Mouse (Mus musculus) midbrain, embryonic 14.5 days (tissue): ENCODE measurements around the gene Slc35b2. TPM values are rescaled to one million over a fixed set of nuclear protein-coding genes. Genes with fewer than 3 reads are reported as not detected.

Experiments
- ATAC-seq: fragments of 200-750 bp; cut with Nextera tagmentation; 2 replicates; pipeline ENCODE4 v1.8.0; 2017; ENCODE audit warnings: moderate number of reproducible peaks, moderate library complexity; ENCODE audit not compliant: low FRiP score, low TSS enrichment
- DNase-seq: peaks from one replicate; pipeline ENCODE4 v3.0.0-alpha.2; 2015
- H3K27ac ChIP-seq: fragments of 300-500 bp; sonication (generic); replicated peaks from 2 replicates; pipeline ENCODE4 v1.5.1; 2014; ENCODE audit warnings: mild to moderate bottlenecking, low read depth, low read length, moderate library complexity
- H3K27me3 ChIP-seq: fragments of 300-500 bp; sonication (generic); 2 replicates; pipeline ENCODE4 v1.6.1; 2014; ENCODE audit warnings: low read length, control low read depth, mixed read lengths; ENCODE audit not compliant: control insufficient read depth, insufficient read depth
- H3K36me3 ChIP-seq: fragments of 300-500 bp; sonication (generic); 2 replicates; pipeline ENCODE4 v1.6.1; 2014; ENCODE audit warnings: low read length, control low read depth; ENCODE audit not compliant: control insufficient read depth, insufficient read depth
- H3K4me1 ChIP-seq: fragments of 300-500 bp; sonication (generic); 2 replicates; pipeline ENCODE4 v1.6.1; 2014; ENCODE audit warnings: mild to moderate bottlenecking, antibody characterized with exemption, low read length, control low read depth; ENCODE audit not compliant: control insufficient read depth, insufficient read depth
- H3K4me2 ChIP-seq: fragments of 300-500 bp; sonication (generic); 2 replicates; pipeline ENCODE4 v1.6.1; 2014; ENCODE audit warnings: mild to moderate bottlenecking, low read length, moderate library complexity
- H3K4me3 ChIP-seq: fragments of 300-500 bp; sonication (generic); replicated peaks from 2 replicates; pipeline ENCODE4 v1.5.1; 2014; ENCODE audit warnings: low read depth, low read length
- H3K9ac ChIP-seq: fragments of 300-500 bp; sonication (generic); replicated peaks from 2 replicates; pipeline ENCODE4 v1.6.1; 2014; ENCODE audit warnings: mild to moderate bottlenecking, low read length, moderate library complexity
- H3K9me3 ChIP-seq: fragments of 300-500 bp; sonication (generic); 2 replicates; pipeline ENCODE4 v1.6.1; 2016; ENCODE audit warnings: low read length, control low read depth, mixed read lengths; ENCODE audit not compliant: control insufficient read depth
- WGBS: fragments of 180-500 bp; shearing (Covaris S2); extraction: QIAGEN DNeasy Blood & Tissue Kit; methylation state at CpG from one replicate; pipeline ENCODE4 v1.1.7; 2014; 5-methylcytosine and 5-hydroxymethylcytosine counted together
- polyA plus RNA-seq: library from polyadenylated mRNA; unstranded; fragments of >200 nt; fragmentation: Nextera tagmentation; extraction: Ambion mirVana; gene quantifications from 2 replicates; pipeline ENCODE4 v1.2.1, GENCODE M21; 2014

Gene Slc35b2
- polyA plus RNA-seq, 1 experiment from 2014 or later: 77.1 TPM

DNA sequence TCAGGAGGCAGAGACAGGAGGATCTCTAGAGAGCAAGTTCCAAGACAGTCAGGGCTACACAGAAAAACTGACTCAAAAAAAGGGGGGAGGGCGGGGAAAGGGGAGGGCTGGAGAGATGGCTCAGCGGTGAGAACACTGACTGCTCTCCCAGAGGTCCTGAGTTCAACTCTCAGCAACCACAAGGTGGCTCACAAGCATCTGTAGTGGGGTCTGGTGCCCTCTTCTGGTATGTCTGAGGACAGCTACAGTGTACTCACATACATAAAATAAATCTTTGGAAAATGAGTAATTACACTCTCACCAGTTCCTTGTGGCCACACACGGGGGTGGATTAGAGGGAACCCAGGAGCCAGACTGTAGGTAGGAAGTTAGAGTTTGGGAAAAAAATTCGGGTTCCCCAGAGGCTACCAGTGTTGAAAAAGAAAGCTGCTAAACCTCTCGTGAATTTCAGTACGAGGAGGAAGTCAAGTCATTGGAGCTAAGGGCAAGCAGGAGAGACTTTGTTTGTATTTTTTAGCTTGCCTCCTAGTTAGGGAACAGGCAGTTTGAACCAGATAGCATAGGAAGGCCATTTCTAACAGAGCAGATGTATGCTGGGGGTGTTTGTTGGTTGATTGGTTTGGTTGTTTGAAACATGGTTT is 19.2 kb downstream of the Slc35b2 start:
- no peaks in the 10 kb centered on the region for H3K36me3 ChIP-seq
- no peak for DNase-seq
- ATAC-seq: no peak
- peaks cover 13% of the 10 kb centered on the region; the same call in 1 of the 2 replicates for H3K4me1 ChIP-seq
- H3K27ac ChIP-seq: no peak overlapping the region
- H3K27me3 ChIP-seq: no peaks in the 10 kb centered on the region
- WGBS: 74% methylated on average over 6 of the region's 6 CpGs
- H3K4me2 ChIP-seq: no peak overlapping the region
- no peak overlapping the region for H3K9ac ChIP-seq
- no peaks in the 10 kb centered on the region for H3K9me3 ChIP-seq
- H3K4me3 ChIP-seq: no peak overlapping the region

DNA sequence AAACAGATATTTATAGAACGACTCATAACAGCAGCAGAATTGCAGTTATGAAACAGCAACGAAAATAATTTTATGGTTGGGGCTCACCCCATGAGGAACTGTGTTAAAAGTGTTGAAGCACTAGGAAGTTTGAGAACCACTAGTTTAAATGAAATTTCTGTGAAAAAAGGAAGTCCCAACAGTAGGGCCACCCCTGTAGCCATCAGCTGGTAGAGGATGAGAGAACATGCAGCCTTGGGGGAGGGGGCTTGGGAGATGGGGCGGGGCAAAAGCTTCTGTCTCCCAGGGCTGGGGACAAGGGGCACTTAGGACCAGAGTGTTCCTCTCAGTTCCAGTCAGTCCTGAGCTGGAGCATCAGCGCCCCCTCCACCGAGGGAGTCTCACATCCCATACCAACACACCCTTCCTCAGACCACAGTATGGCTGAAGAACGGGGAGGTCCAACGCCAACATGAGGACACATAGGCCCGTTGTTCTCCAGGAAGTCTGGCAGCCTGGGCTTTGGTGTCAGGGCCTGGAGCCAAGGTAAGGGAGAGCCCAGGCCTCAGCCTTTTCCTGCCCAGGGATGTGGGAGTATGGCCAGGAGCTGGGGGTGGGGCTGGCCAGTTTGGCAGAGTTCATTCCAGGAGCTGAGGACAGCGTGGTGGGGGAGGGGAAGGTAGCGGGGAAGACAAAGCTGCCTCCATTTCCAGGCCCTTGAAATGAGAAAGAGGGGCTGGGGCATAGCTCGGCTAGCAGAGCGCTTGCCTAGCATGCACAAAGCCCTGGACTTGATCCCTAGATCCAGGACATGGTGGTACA is 20.6 kb downstream of the Slc35b2 start:
- peaks cover 13% of the 10 kb centered on the region; the same call in 1 of the 2 replicates for H3K4me1 ChIP-seq
- H3K27me3 ChIP-seq: no peaks in the 10 kb centered on the region
- no peaks in the 10 kb centered on the region for H3K9me3 ChIP-seq
- ATAC-seq: peak; percentile 44
- DNase-seq: peak; percentile 60
- H3K4me2 ChIP-seq: no peak overlapping the region
- 39% methylated on average over 12 of the region's 12 CpGs for WGBS
- no peak overlapping the region; the same call in 1 of the 2 replicates for H3K9ac ChIP-seq
- no peak overlapping the region for H3K4me3 ChIP-seq
- H3K36me3 ChIP-seq: no peaks in the 10 kb centered on the region
- H3K27ac ChIP-seq: peak overlapping the region; percentile 61

DNA sequence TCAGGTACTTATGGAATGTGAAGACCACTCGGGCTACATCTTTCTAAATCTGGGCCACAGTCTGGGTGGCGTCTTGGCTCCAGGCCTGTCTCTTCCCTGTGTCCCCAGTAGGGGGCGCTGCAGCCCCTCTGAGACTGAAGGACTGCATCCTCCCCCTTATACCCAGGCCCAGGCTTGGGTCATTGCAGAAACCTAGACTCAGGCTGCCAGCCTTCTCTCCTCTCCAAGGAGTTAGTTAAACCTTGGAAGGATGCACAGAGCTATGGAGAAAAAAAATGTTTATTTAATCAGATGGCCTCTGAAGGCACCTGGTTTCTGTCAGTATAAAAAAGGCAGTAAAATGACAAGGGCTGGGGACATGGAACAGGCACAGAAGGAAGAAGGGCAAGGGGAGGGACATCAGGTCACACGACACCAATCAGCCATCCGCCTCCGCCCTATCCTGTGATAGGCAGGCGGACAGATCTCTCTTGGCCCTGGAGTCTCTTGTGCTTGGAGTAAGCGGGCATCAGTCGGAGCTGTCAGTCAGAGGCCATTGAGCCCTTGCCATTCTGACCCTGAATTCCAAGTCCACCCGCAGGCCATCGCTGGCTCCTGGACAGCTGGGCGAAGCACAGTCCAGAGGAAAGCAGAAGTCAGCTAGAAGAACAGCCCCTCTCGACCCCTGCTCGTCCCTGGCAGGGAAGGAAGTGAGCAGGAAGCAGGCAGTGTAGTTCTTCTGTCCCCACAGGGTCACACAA is 21.4 kb downstream of the Slc35b2 start:
- 13% methylated on average over 14 of the region's 14 CpGs for WGBS
- peak; percentile 83 for DNase-seq

DNA sequence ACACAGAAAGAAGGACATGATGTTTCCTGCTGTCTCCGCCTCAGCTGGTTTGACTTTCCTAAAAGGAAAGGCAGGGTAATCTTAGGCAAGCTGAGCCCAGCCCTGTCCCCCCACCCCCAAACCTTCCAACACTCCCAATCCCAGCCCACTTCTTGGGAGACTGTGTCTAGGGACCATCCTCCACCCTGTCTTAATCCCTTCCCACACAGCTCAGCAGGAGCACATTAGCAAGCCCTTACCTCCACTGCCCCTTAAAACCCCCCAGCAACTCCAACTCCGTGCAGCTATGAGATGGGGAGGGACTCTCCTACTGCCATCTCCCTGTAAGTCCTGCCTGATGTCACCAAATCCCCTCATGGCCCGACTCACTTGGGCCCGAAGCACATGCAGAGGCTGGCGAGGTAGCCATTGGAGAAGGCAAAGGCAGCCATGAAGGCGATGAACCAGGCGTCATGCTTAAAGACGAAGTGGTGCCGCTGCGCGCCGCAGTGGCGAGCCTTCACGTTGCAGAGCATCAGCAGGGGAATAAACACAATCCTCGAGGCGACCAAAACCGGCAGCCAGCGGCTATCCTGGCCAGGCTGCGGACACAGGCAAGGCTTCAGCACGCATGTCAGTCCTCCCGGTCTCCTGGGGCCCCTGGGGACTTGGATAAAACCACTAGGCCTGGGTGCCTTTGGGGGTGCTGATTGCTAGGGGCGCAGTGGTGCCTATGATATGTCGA is 22.2 kb downstream of the Slc35b2 start:
- no peak overlapping the region for H3K4me2 ChIP-seq
- no peaks in the 10 kb centered on the region for H3K36me3 ChIP-seq
- H3K27me3 ChIP-seq: no peaks in the 10 kb centered on the region
- ATAC-seq (no peak), DNase-seq (no peak)
- no peak overlapping the region for H3K9ac ChIP-seq
- H3K27ac ChIP-seq: 0 out of 2 replicates have a peak overlapping the region, but pooled peaks have one; percentile 61
- peaks cover 13% of the 10 kb centered on the region; the same call in 1 of the 2 replicates for H3K4me1 ChIP-seq
- H3K4me3 ChIP-seq: no peak overlapping the region
- 59% methylated on average over 23 of the region's 23 CpGs for whole genome bisulfite sequencing
- no peaks in the 10 kb centered on the region for H3K9me3 ChIP-seq

More for the DNA sequence above, 21.4 kb downstream of the Slc35b2 start:
- peak overlapping the region; percentile 61 for H3K27ac ChIP-seq
- H3K9me3 ChIP-seq: no peaks in the 10 kb centered on the region
- H3K4me1 ChIP-seq: peaks cover 13% of the 10 kb centered on the region; the same call in 1 of the 2 replicates
- peak; percentile 67 for ATAC-seq
- H3K36me3 ChIP-seq: no peaks in the 10 kb centered on the region
- H3K4me3 ChIP-seq: no peak overlapping the region
- no peak overlapping the region for H3K9ac ChIP-seq
- H3K4me2 ChIP-seq: no peak overlapping the region
- H3K27me3 ChIP-seq: no peaks in the 10 kb centered on the region

DNA sequence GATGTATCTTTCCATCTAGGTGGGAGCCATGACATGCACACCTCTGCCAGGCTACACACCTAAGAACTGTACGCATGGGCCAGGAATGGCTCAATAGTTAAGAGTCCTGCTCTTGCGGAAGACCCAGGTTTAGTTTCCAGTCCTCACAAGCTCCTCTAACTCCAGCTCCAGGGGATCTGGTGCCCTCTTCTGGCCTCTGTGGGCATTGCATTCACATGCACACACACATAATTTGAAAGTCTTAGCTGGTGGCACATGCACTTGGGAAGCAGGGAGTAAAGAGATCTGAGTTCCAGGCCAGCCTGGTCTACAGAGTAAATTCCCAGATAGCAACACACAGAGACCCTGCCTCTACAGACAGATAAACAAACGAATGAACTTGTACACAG is 22.8 kb downstream of the Slc35b2 start:
- Histone ChIP-seq H3K4me2 (no peak overlapping the region), H3K4me3 (no peak overlapping the region), H3K27ac (no peak overlapping the region), H3K27me3 (no peaks in the 10 kb centered on the region), H3K36me3 (no peaks in the 10 kb centered on the region), H3K9ac (no peak overlapping the region), H3K4me1 (peaks cover 13% of the 10 kb centered on the region; the same call in 1 of the 2 replicates), H3K9me3 (no peaks in the 10 kb centered on the region)
- ATAC-seq (no peak), DNase-seq (no peak)
- WGBS: over 99% methylated on average over 3 of the region's 3 CpGs

DNA sequence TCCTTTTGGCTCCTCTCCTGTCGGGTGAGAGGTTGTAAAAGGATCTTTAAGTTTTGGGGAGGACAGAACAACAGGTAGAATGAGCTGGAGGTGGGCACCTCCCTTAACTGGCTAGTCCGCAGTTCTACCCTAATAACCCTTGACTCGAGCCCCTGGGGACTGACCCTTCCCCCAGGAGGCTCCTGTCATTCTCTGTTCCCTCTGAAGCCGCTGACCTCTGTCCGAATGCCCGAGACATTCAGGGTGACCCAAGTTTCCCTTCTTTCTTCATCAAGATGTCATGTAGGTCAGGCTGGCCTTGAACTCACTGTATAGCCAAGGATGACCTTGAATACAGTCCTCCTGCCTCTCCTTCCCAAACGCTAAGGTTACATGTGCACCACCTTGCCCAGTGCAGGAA is 24.7 kb downstream of the Slc35b2 start:
- ATAC-seq: no peak
- Histone ChIP-seq H3K4me2 (no peak overlapping the region), H3K36me3 (no peaks in the 10 kb centered on the region), H3K27me3 (no peaks in the 10 kb centered on the region; the same call in 1 of the 2 replicates), H3K27ac (no peak overlapping the region), H3K9ac (no peak overlapping the region), H3K9me3 (no peaks in the 10 kb centered on the region), H3K4me3 (no peak overlapping the region), H3K4me1 (peaks cover 13% of the 10 kb centered on the region; the same call in 1 of the 2 replicates)
- 92% methylated on average over 7 of the region's 7 CpGs for WGBS
- DNase-seq: no peak

DNA sequence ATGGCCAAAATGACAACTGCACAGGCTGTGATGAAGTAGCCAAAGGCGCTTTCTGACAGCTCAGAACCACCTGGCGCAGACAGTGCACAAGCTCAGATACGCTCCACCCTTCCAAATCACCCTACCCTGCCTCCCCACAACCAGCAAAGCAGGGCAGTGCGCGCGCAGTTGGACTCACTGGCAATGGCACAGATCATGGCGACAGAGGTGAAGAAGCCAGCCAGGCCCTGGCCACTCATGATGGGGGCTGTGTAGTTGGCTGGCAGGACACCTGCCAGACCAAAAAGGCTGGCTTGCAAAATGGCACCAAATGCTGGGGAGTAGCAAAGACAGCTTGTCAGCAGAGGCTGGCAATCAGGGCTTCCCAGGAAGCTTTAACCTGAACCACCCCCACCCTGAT is 25.6 kb downstream of the Slc35b2 start:
- Histone ChIP-seq H3K27me3 (peaks cover 4% of the 10 kb centered on the region; the same call in 1 of the 2 replicates), H3K9ac (no peak overlapping the region), H3K4me2 (no peak overlapping the region), H3K4me3 (no peak overlapping the region), H3K27ac (no peak overlapping the region), H3K4me1 (peaks cover 13% of the 10 kb centered on the region; the same call in 1 of the 2 replicates), H3K9me3 (no peaks in the 10 kb centered on the region), H3K36me3 (no peaks in the 10 kb centered on the region)
- no peak for DNase-seq
- ATAC-seq: no peak
- WGBS: 96% methylated on average over 7 of the region's 7 CpGs

DNA sequence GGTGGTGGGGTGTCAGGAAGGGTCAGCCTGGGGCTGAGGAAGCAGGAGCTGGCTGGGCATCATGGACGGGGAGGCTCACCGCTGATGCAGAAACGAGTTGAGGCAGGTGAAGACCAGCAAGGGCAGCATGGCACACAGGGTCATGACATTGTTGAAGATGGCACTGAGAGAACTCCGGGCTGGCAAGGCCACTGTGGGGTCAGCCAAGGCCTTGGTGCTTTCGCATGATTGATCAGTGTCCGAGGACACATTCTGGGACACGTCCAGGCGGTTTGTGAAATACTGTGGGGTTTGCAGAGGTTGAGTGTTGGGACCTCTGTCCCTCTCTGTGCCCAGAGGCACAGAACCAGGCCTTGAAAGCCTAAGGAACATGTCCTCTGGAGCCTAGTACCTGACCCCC is 26.2 kb downstream of the Slc35b2 start:
- Histone ChIP-seq H3K36me3 (no peaks in the 10 kb centered on the region), H3K27ac (no peak overlapping the region), H3K27me3 (peaks cover 11% of the 10 kb centered on the region; the same call in 1 of the 2 replicates), H3K4me2 (no peak overlapping the region), H3K9ac (no peak overlapping the region), H3K4me3 (no peak overlapping the region), H3K4me1 (peaks cover 11% of the 10 kb centered on the region), H3K9me3 (no peaks in the 10 kb centered on the region)
- ATAC-seq (no peak), DNase-seq (no peak)
- 94% methylated on average over 8 of the region's 8 CpGs for WGBS
